Mouse (Mus musculus) lung, postnatal 0 days (tissue): ENCODE results near the gene Nat8f1.

Experiments
- CTCF ChIP-seq: IDR thresholded peaks from 2 replicates; pipeline ENCODE4 v1.5.1; 2016; ENCODE audit warnings: antibody characterized with exemption, mild to moderate bottlenecking
- EP300 ChIP-seq: IDR thresholded peaks from 2 replicates; pipeline ENCODE4 v1.6.1; 2016; ENCODE audit warnings: antibody characterized with exemption, mild to moderate bottlenecking, control low read depth

DNA sequence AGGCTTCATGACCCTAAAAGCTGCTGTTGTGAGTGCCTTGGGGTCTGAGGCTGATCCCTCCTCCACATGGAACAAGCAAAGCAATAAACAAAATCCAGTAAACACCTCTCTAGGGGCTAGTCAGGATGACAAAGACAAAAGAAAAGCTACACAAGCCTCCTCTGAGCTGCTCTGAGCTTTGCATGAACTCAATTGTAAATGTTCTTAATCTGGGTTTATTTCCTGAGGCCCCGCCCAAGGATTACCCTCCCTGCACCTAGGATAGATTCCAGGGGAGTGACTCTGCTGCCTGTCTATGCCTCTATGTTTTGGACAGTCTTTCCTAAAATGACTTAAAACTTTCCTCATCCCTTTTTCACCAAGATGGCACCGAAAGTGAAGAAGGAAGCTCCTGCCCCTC, 26.5 kb downstream of the Nat8f1 start:
- no peak for TF ChIP-seq CTCF
- TF ChIP-seq EP300 = no peak
